Mouse (Mus musculus): ENCODE measurements at regions not wholly inside any gene's neighbourhood (a gene's known extent, or its start where the extent isn't known, plus 50 kb on each side); places are given as distances from the start of the nearest gene placed in this dataset.
"Not testable (repeated sequence)": the region's sequence is repeated elsewhere in the genome, so short reads cannot be mapped to it uniquely, and the experiment has no call there.

GRCm38 (mm10) chr14:37571971-37572370 is 436.9 kb upstream of the Ghitm start:
- no peaks in the 10 kb centered on the region for H3K4me1 ChIP-seq (replicated peaks)
- no peaks in the 10 kb centered on the region for H3K36me3 ChIP-seq
- no peak overlapping the region for H3K4me2 ChIP-seq (replicated peaks)
- H3K4me3 ChIP-seq (replicated peaks): no peak overlapping the region
- no peaks in the 10 kb centered on the region for H3K27me3 ChIP-seq
- H3K9me3 ChIP-seq: no peaks in the 10 kb centered on the region
- no peak overlapping the region for H3K9ac ChIP-seq (replicated peaks)
- 86% methylated on average over 6 of the region's 6 CpGs for WGBS
- no peak for ATAC-seq
- H3K27ac ChIP-seq: no peak overlapping the region

GRCm38 (mm10) chr14:37558258-37558657 is 423.2 kb upstream of the Ghitm start:
- no peak for ATAC-seq
- Histone ChIP-seq H3K9me3 (no peaks in the 10 kb centered on the region), H3K36me3 (no peaks in the 10 kb centered on the region), H3K4me1 (replicated peaks) (no peaks in the 10 kb centered on the region), H3K27me3 (no peaks in the 10 kb centered on the region), H3K27ac (no peak overlapping the region), H3K4me3 (replicated peaks) (no peak overlapping the region), H3K4me2 (replicated peaks) (no peak overlapping the region), H3K9ac (replicated peaks) (no peak overlapping the region)
- WGBS: 92% methylated on average over 5 of the region's 5 CpGs

- no peak overlapping the region for H3K4me3 ChIP-seq (replicated peaks)
- H3K4me1 ChIP-seq (replicated peaks): no peaks in the 10 kb centered on the region
- H3K4me2 ChIP-seq (replicated peaks): no peak overlapping the region
- no peaks in the 10 kb centered on the region for H3K9me3 ChIP-seq
- H3K9ac ChIP-seq (replicated peaks): no peak overlapping the region
- no peak overlapping the region for H3K27ac ChIP-seq
- H3K27me3 ChIP-seq: no peaks in the 10 kb centered on the region
- peak; percentile 71; the same call in 1 of the 2 replicates for ATAC-seq
- H3K36me3 ChIP-seq: no peaks in the 10 kb centered on the region
These were observed 388.5 kb upstream of the Ghitm start for GRCm38 (mm10) chr14:37523616-37524015.

- H3K27ac ChIP-seq; H3K36me3 ChIP-seq; ATAC-seq; H3K4me1 ChIP-seq (replicated peaks); H3K4me3 ChIP-seq (replicated peaks); H3K4me2 ChIP-seq (replicated peaks); H3K9ac ChIP-seq (replicated peaks); H3K9me3 ChIP-seq; H3K27me3 ChIP-seq: not testable (repeated sequence)
- 80% methylated on average over 3 of the region's 3 CpGs for WGBS
These were observed 385.6 kb upstream of the Ghitm start for GRCm38 (mm10) chr14:37520631-37521030.

GRCm38 (mm10) chr14:37505314-37505713 is 370.2 kb upstream of the Ghitm start:
- Histone ChIP-seq H3K4me2 (replicated peaks) (no peak overlapping the region), H3K4me1 (replicated peaks) (no peaks in the 10 kb centered on the region), H3K27ac (no peak overlapping the region), H3K36me3 (no peaks in the 10 kb centered on the region), H3K27me3 (no peaks in the 10 kb centered on the region), H3K4me3 (replicated peaks) (no peak overlapping the region), H3K9me3 (no peaks in the 10 kb centered on the region), H3K9ac (replicated peaks) (no peak overlapping the region)
- no peak for ATAC-seq
- 79% methylated on average over 5 of the region's 5 CpGs for WGBS

GRCm38 (mm10) chr14:37490711-37491110 is 355.6 kb upstream of the Ghitm start:
- no peak for ATAC-seq

GRCm38 (mm10) chr14:37485292-37485691 is 350.2 kb upstream of the Ghitm start:
- no peak overlapping the region for H3K9ac ChIP-seq (replicated peaks)
- ATAC-seq: no peak
- 93% methylated on average over 8 of the region's 8 CpGs for WGBS

More at GRCm38 (mm10) chr14:37490711-37491110, 355.6 kb upstream of the Ghitm start:
- no peaks in the 10 kb centered on the region for H3K4me1 ChIP-seq (replicated peaks)
- no peaks in the 10 kb centered on the region for H3K36me3 ChIP-seq
- H3K9ac ChIP-seq (replicated peaks): no peak overlapping the region
- H3K27me3 ChIP-seq: no peaks in the 10 kb centered on the region
- no peak overlapping the region for H3K27ac ChIP-seq
- no peak overlapping the region for H3K4me3 ChIP-seq (replicated peaks)
- 64% methylated on average over 4 of the region's 4 CpGs for WGBS
- no peaks in the 10 kb centered on the region for H3K9me3 ChIP-seq
- no peak overlapping the region for H3K4me2 ChIP-seq (replicated peaks)

GRCm38 (mm10) chr14:37477599-37477998 is 342.5 kb upstream of the Ghitm start:
- no peak for ATAC-seq
- Histone ChIP-seq H3K9ac (replicated peaks) (no peak overlapping the region), H3K27ac (no peak overlapping the region), H3K9me3 (no peaks in the 10 kb centered on the region), H3K4me1 (replicated peaks) (no peaks in the 10 kb centered on the region), H3K27me3 (no peaks in the 10 kb centered on the region), H3K36me3 (no peaks in the 10 kb centered on the region), H3K4me2 (replicated peaks) (no peak overlapping the region), H3K4me3 (replicated peaks) (no peak overlapping the region)

More at GRCm38 (mm10) chr14:37485292-37485691, 350.2 kb upstream of the Ghitm start:
- no peaks in the 10 kb centered on the region for H3K4me1 ChIP-seq (replicated peaks)
- no peaks in the 10 kb centered on the region for H3K36me3 ChIP-seq
- H3K27me3 ChIP-seq: no peaks in the 10 kb centered on the region
- no peak overlapping the region for H3K27ac ChIP-seq
- H3K4me3 ChIP-seq (replicated peaks): no peak overlapping the region
- H3K9me3 ChIP-seq: no peaks in the 10 kb centered on the region
- H3K4me2 ChIP-seq (replicated peaks): no peak overlapping the region

GRCm38 (mm10) chr14:37468711-37469110 is 333.6 kb upstream of the Ghitm start:
- Histone ChIP-seq H3K4me1 (replicated peaks) (no peaks in the 10 kb centered on the region), H3K9me3 (no peaks in the 10 kb centered on the region), H3K27ac (no peak overlapping the region), H3K36me3 (no peaks in the 10 kb centered on the region), H3K4me2 (replicated peaks) (no peak overlapping the region), H3K4me3 (replicated peaks) (no peak overlapping the region), H3K27me3 (no peaks in the 10 kb centered on the region), H3K9ac (replicated peaks) (no peak overlapping the region)
- no peak for ATAC-seq
- WGBS: 75% methylated on average over 2 of the region's 2 CpGs

GRCm38 (mm10) chr14:37440874-37441273 is 305.8 kb upstream of the Ghitm start:
- H3K4me1 ChIP-seq (replicated peaks): no peaks in the 10 kb centered on the region
- H3K27ac ChIP-seq: no peak overlapping the region
- no peaks in the 10 kb centered on the region for H3K27me3 ChIP-seq
- WGBS: 91% methylated on average over 2 of the region's 2 CpGs
- H3K9me3 ChIP-seq: no peaks in the 10 kb centered on the region
- H3K4me2 ChIP-seq (replicated peaks): no peak overlapping the region
- ATAC-seq: no peak
- H3K4me3 ChIP-seq (replicated peaks): no peak overlapping the region
- H3K9ac ChIP-seq (replicated peaks): no peak overlapping the region
- no peaks in the 10 kb centered on the region for H3K36me3 ChIP-seq

GRCm38 (mm10) chr14:37430656-37431055 is 295.6 kb upstream of the Ghitm start:
- Histone ChIP-seq H3K4me2 (replicated peaks) (no peak overlapping the region), H3K9me3 (no peaks in the 10 kb centered on the region), H3K27ac (no peak overlapping the region), H3K4me3 (replicated peaks) (no peak overlapping the region), H3K36me3 (no peaks in the 10 kb centered on the region), H3K9ac (replicated peaks) (no peak overlapping the region), H3K4me1 (replicated peaks) (no peaks in the 10 kb centered on the region), H3K27me3 (no peaks in the 10 kb centered on the region)
- WGBS: 64% methylated on average over 1 of the region's 1 CpGs
- 0 out of 2 replicates have a peak, but pooled peaks have one; percentile 53 for ATAC-seq

- H3K36me3 ChIP-seq: no peaks in the 10 kb centered on the region
- ATAC-seq: no peak
- H3K9ac ChIP-seq (replicated peaks): no peak overlapping the region
- no peak overlapping the region for H3K4me2 ChIP-seq (replicated peaks)
- no peaks in the 10 kb centered on the region for H3K4me1 ChIP-seq (replicated peaks)
- H3K27me3 ChIP-seq: no peaks in the 10 kb centered on the region
- no peak overlapping the region for H3K4me3 ChIP-seq (replicated peaks)
- no peak overlapping the region for H3K27ac ChIP-seq
- no peaks in the 10 kb centered on the region for H3K9me3 ChIP-seq
These were observed 290.4 kb upstream of the Ghitm start for GRCm38 (mm10) chr14:37425506-37425905.

GRCm38 (mm10) chr14:37421566-37421965 is 286.5 kb upstream of the Ghitm start:
- no peaks in the 10 kb centered on the region for H3K36me3 ChIP-seq
- no peak overlapping the region for H3K27ac ChIP-seq
- H3K9ac ChIP-seq (replicated peaks): no peak overlapping the region
- no peaks in the 10 kb centered on the region for H3K27me3 ChIP-seq
- H3K4me3 ChIP-seq (replicated peaks): no peak overlapping the region
- ATAC-seq: no peak
- no peak overlapping the region for H3K4me2 ChIP-seq (replicated peaks)
- no peaks in the 10 kb centered on the region for H3K9me3 ChIP-seq
- H3K4me1 ChIP-seq (replicated peaks): no peaks in the 10 kb centered on the region
- 71% methylated on average over 2 of the region's 2 CpGs for WGBS

Data from midbrain, embryonic 13.5 days (tissue).